Mouse (Mus musculus) heart, postnatal 10 days (tissue): ENCODE data around the gene 1700086D15Rik. TPM values are rescaled to one million over a fixed set of nuclear protein-coding genes. Genes with fewer than 3 reads are reported as not detected.

ENCODE experiments used
- DNase-seq, 2 experiments: peaks; one replicate each; pipeline ENCODE4 v3.0.0; 2021
- intact Hi-C: fragments of 180-260 bp; cut with DNase I; formaldehyde crosslinking; loops from one replicate; pipeline ENCODE4 v1.15.1; 2025
- total RNA-seq, 2 experiments: library from RNA; stranded (reverse); gene quantifications; 2 replicates each; pipeline ENCODE4 v1.2.3; 2021

1700086D15Rik gene
- total RNA-seq, 2 experiments from 2014 or later, result 0.32 to 0.41 TPM

DNA sequence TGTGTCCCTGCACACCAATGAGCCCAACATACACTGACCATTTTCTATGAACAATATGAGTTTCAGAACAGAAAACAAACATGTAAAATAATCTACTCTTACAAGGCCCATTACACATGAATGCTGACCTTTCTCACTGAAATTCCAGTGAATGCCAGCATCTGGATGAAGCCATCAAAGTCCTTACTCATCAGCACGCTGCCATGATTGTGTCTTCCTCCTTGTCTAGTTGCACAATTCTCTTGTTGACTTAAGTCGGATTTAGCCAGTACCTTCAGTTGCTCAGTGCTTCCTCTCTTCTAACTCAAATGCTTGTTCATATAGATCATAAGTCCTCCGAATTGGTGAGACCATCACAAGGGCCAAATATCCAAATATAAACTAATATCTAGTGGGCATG is 20.7 kb downstream of the 1700086D15Rik start:
- DNase-seq, result no peak
- intact Hi-C loops, result no loop called here

DNA sequence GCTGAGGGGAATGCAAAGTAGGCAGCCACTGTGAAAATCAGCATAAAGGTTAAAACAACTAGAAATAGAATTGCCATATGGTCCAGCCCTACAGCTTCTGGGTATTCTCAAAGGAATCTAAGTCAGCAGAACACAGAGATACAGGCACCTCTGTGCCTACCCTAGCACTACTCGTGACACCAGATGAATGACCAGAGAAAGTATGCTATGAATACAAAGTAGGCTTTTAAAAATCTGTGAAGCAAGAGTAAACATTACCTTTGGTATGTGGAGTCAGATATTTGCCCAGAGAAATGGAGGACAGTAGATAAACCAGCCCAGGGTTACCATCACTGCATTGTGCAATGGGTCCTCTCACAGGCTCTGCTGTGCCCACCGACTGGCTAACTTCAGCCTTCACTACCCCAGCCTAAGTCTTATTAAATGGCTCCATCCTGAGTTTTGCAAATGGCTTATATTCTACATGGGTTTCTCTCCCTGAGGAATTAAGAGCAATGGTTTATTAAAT is 22.5 kb downstream of the 1700086D15Rik start:
- no peak for DNase-seq
- intact Hi-C loops, result no loop called here

DNA sequence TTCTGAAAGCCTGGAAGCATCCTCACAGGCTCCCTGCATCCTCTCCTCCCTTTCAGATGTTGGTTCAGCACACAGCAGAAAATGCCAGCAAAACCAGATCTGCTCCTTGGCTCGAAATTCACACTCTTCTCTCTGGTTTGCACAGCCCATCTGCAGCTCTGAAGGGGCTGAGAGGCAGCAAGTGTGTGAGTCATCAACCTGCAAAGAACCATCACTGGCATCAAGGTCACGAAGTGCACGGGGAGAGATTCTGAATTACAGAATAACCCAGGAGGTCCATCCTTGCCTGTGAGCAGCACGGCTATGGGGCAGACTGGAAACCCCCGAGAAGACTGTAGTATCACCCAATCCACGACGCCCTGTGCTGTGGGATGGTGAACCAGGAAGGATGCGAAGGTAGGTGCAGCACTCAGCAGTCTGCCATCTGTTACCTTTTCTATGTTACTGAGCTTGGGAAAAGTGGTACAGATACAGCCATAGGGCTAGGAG is 24.4 kb downstream of the 1700086D15Rik start:
- DNase-seq, result no peak
- intact Hi-C loops, result no loop called here

DNA sequence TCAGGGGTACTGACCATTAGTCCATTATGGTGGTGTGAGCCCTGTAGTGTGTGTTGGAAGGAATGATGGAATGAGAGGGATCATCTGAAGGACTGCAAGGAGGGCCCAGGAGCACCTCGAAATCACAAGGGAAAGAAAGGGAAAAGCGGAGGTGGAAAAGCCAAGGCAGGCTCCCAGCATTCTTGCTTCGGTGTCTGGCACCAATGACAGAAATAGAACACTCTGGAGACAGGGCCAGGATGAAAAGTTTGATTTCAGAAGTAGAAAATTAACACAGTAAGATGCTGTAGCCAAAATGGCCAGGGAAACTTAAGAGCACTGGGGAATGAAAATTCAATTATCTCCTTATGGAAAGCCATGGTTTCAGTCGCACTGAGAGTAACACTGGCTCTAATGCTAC is 26.0 kb downstream of the 1700086D15Rik start:
- no peak for DNase-seq
- intact Hi-C loops, result no loop called here

DNA sequence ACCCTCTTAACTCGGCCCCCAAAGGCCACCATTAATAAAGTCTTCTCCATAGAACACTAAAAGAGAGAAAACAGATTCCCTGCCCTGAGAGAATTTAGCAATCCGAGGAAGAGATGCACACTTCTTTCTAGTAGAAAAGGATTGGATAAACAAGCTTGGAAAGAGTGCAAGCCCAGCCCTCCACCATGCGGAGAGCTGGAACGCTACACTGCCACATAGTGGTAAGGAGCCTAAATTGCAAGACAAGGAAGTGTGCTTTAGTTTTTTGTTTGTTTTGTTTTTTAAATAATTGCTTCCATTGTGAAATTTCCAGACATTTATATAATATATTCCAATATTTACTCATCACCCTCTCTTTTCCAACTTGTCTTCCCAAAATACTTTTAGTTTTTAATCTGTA is 30.6 kb downstream of the 1700086D15Rik start:
- no peak for DNase-seq
- intact Hi-C loops, result no loop called here

DNA sequence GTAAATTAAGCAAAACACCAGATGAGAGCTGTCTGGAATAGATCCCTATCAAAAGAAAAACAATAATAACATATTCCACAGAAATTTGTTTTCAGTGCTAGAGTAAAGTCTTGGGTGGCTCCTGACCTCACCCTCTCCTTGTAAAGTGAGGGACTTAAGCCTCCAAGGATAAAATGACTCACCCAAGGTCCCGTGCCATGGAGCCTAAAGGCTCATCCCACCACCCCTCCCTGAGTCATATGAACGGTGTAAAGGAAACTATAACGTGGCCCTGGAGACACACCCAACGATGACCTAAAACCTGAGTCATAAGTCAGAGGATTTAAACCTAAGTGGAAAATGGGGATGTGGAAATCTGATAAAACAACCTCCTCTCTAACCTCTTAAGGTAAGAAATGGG is 31.0 kb downstream of the 1700086D15Rik start:
- DNase-seq, result no peak
- intact Hi-C loops, result no loop called here

DNA sequence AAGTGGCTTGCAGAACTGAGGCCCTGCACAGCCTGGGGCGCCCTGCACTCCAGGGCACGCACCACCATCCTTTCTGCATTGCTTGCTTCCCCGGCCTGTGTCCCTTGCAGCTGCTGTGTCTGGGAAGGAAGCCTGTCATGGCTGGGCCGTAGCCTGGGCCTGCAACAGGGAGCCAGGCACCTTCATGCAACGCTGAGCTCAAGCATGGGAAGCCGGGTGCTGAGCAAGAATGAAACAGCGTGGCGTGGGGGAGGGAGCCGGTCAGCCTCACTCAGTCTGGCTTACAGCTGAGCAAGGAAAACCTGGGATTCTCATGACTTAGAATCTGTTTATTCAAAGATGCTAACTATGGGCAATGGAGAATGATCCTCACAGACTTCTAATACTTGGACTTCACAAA is 33.1 kb downstream of the 1700086D15Rik start:
- DNase-seq, result no peak
- intact Hi-C loops, result no loop called here

DNA sequence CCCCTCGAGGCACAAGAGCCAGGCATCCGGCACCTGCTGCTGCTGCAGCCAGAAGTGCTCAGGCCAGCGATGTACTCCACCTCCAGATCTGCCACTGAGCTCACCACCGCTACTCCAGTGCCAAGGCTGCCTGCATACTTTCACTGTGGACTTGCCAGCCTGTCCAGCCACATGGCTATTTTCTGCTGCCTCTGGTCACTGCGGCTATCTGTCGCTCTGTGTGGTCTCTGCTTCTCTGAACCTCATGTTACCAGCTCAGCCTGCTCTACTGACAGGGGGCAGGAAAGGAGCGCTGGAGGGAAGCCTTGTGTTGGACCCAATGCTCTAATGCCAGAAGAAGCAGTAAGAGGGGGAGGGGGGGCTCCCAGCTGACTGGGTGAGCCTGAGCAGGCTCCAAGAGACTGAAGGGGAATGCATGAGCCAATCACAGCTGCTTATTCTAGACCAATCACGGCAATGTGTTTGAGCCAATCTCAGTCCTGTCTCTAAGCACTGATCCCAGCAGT is 34.7 kb downstream of the 1700086D15Rik start:
- intact Hi-C loops, result no loop called here

DNA sequence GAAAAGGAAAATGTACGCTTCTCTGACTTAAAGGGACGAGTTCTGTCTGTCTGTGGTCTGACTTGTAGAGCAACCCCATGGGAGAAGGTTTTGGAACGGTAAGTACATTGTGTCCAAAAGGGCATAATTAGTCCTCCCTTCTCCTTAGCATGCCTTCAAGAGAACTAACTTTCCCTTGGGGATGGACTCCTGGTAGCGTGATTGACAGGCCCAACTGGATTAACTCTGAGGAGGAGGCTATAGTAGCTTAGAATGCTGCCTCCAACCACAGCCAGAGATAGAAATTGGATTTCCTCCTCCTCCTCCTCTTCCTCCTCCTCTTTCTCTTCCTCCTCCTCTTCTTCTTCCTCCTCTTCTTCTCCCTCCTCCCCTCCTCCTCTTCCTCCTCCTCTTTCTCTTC is 39.4 kb downstream of the 1700086D15Rik start:
- intact Hi-C loops, result no loop called here
- no peak for DNase-seq

More for the DNA sequence above, 34.7 kb downstream of the 1700086D15Rik start:
- DNase-seq, result peak; percentile 61 to 72

DNA sequence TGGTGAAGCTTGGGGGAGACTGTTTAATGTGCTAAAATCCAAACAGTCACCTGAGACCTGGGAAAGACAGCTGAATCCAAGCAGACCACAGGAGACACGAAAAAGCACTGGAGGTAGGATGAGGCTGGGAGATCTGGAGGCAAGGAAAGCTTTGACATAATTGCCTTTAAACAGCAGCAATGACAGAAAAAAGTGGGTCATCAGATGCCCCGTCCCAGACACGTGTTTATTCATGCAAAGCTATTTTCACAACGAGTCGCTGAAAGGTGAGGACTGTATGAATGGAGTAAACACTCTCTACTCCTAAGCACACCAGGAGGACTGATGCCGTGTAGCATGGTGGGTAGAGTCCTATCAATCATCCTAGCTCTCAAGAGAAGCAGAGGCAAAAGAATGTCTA is 43.9 kb downstream of the 1700086D15Rik start:
- DNase-seq, result no peak
- intact Hi-C loops, result no loop called here

DNA sequence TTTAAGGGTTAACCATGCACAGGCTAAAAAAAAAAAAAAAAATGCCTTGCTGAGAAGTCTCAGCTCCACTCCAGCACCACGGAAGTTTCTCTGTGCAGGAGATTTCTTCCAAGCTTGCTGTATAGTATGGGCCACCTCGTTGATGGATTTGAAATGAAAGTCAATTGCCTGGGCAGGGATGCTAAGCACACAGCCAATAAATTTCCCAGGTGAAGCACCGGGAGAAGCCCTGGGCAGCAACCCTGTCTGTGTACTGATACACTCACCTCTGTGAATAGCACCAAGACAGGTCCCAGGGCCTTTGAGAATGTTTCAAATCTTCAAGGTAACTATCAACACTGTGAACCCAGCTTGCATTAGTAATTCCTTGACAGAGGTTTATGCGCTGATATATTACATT is 47.6 kb downstream of the 1700086D15Rik start:
- intact Hi-C loops, result no loop called here
- no peak for DNase-seq

DNA sequence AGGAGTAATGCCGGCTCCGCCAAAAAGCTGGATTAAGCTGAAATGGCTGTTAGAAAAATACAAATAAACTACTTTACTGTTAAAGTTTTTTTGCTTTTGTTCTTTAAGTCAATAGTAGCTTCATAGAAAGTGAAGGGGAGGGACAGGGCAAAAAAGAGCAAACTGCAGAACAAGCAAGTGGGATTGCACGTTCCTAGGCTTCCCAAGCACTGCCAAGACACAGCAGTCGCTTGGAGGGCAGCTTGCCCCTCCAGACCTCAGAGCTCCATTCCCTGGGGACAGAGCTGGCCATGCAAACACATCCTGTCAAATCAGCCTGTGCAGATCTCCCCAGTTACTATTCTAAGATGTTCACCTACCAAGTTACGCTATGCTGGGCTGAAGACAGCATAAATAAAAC is 48.0 kb downstream of the 1700086D15Rik start:
- DNase-seq, result no peak
- intact Hi-C loops, result no loop called here

DNA sequence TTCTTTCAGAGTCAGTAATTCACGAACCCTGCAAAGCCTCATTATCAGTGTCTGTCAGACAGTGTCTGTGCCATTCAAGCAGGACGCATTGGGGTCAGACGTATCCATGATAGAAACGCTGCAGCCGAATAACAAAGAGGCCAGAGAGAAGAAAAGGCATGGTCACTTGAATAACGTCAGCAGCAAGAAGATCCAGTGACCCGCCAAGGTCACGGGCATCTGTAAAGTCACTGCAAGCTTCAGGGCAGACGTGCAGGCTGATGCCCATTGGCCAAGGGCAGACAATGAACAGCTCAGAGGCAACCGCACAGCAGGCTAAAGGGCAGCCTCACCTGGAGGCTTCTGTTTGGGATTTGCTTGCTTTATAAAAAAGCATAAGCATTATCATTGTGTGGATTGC is 49.6 kb downstream of the 1700086D15Rik start:
- no peak for DNase-seq
- intact Hi-C loops, result no loop called here

DNA sequence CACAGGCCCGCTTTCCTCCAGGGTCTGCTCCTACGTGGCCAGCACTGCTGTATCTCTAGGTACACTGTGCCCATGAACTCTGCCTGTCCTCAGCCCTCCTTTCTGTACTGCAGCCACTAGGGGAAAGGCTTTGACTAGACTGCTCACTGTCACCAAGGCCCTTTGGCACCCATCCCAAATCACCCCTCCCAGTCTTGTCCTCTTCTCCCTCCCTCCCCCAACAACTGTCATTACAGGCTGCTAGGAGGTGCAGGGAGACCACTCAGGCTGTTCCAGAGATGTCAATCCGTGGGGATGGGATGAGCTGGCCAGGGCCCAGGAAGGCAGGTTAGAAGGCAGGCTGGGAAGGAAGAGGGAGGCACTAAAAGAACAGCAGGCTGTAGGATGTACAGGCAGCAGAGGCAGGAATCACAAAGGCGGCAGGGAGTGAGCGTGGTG is 51.9 kb downstream of the 1700086D15Rik start:
- peak; percentile 41 to 48 for DNase-seq
- intact Hi-C loops, result no loop called here

DNA sequence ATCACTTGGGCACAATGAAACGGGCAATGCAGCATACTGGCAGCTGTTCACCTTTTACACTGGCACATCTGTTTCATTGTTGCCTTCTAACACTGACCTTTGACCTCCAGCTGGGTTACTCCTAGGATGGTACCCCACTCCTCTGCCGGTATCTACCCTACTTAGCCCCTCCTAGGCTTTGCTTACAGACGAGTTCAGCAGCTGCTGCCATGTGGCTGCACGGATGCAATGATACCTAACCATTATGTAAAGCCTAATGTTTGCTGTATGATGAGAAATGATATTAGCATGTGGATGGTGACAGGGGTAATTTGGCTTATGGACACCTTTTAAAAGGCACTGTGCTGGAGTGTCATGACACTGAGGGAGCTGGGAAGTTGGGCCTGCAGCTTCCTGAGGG is 52.5 kb downstream of the 1700086D15Rik start:
- no peak for DNase-seq
- intact Hi-C loops, result no loop called here

DNA sequence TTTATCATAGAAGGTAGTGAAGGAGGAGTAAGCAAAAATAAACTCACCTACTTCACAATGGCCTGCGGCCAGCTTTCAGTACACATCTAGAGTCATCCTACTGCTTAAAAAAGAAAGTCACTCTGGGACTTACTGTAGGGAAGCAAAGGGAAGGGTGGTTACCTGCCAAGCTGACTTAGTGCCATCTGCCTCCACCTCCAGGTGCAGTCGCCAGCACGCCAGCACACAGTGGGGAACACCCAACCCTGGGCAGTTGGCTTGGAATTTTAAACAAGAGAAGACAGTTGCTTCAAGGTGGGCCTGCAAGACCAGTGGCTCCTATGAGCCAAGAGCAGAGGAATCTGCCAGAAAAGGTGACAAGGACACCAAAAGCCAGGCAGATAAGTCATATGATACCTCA is 55.6 kb downstream of the 1700086D15Rik start:
- intact Hi-C loops, result no loop called here
- peak in 1 of 2 experiments; percentile 24 for DNase-seq

Other genes starting within 250 kb of the 1700086D15Rik start
- gene Elac2, start 180.9 kb downstream of the 1700086D15Rik start, total RNA-seq, result 10 to 100 TPM; 20.8 to 21.4 TPM
- gene Arhgap44, start 3.1 kb upstream of the 1700086D15Rik start, total RNA-seq, result 10 to 100 TPM; 18.3 to 21.0 TPM
- 100 to 1,000 TPM; 115 to 122 TPM for gene Myocd, start 110.1 kb upstream of the 1700086D15Rik start, total RNA-seq